Mouse (Mus musculus): Measurements from ENCODE around the gene Gm47791.

DNA sequence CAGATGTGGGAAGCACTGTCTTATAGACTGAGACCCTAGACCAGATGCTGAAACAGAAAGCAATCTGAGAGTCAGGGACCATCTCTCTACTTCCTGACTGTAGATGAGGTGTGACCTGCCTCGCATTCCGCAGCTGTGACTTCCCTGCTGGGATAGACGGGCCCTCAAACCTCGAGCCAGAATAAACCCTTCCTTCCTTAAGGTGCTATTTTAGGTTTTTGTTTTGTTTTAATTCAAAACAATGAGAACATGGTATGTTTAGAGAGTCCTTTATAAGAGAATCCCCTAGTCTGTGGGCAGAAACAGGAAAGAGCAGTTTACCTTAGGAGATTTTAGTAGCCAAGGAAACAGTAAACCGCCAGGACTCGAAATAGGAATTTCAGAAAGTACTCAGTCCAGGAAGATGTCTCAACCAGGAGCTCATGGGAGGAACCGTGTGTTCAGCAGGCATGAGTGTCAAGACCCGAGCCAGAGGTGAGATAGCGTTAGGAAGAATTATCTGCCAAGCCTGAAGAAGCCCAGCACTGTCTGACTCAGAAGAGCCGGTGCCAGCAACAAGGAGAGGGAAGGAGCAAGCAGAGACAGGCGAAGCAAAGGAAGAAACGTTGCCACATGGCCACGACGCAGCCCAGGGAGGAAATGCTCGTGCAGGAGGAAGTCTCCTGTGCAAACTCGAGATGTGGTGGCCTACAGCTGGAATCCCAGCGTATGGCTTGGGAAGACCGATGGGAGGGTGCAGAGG, 24.8 kb upstream of the Gm47791 start:
- TF ChIP-seq POLR2A (IDR thresholded peaks at IDR 0.05; ENCODE audit: extremely low read depth, insufficient read depth, low read length) (no peak), CTCF (IDR thresholded peaks at IDR 0.05; ENCODE audit: extremely low read depth, insufficient read depth, low read length) (no peak)
